Mouse (Mus musculus) neural tube, embryonic 14.5 days (tissue): ENCODE results near the gene St3gal3. TPM values are rescaled to one million over a fixed set of nuclear protein-coding genes. Genes with fewer than 3 reads are reported as not detected.

ENCODE experiments used
- ATAC-seq: fragments of 200-750 bp; cut with Nextera tagmentation; 2 replicates; pipeline ENCODE4 v1.8.0; 2017; ENCODE audit warnings: low read depth, mild to moderate bottlenecking, moderate TSS enrichment, moderate library complexity
- H3K27ac ChIP-seq: fragments of 300-500 bp; sonication (generic); 2 replicates; pipeline ENCODE4 v1.5.1; 2014; ENCODE audit warnings: low read depth, mild to moderate bottlenecking, control low read depth, low read length, moderate library complexity, mixed read lengths
- H3K27me3 ChIP-seq: fragments of 300-500 bp; sonication (generic); 2 replicates; pipeline ENCODE4 v1.6.1; 2014; ENCODE audit warnings: low read length; ENCODE audit not compliant: control insufficient read depth, insufficient read depth
- H3K36me3 ChIP-seq: fragments of 300-500 bp; sonication (generic); 2 replicates; pipeline ENCODE4 v1.6.1; 2014; ENCODE audit warnings: low read length, mixed read lengths; ENCODE audit not compliant: control insufficient read depth, insufficient read depth
- H3K4me1 ChIP-seq: fragments of 300-500 bp; sonication (generic); 2 replicates; pipeline ENCODE4 v1.6.1; 2014; ENCODE audit warnings: low read length; ENCODE audit not compliant: control insufficient read depth, insufficient read depth
- H3K4me2 ChIP-seq: fragments of 300-500 bp; sonication (generic); 2 replicates; pipeline ENCODE4 v1.6.1; 2014; ENCODE audit warnings: mild to moderate bottlenecking, low read depth, low read length, control low read depth
- H3K4me3 ChIP-seq: fragments of 300-500 bp; sonication (generic); 2 replicates; pipeline ENCODE4 v1.5.1; 2014; ENCODE audit warnings: low read depth, low read length, control low read depth, mixed read lengths
- H3K9ac ChIP-seq: fragments of 300-500 bp; sonication (generic); replicated peaks from 2 replicates; pipeline ENCODE4 v1.6.1; 2014; ENCODE audit warnings: low read depth, mild to moderate bottlenecking, control low read depth, low read length, mixed read lengths
- H3K9me3 ChIP-seq: fragments of 300-500 bp; sonication (generic); 2 replicates; pipeline ENCODE4 v1.6.1; 2016; ENCODE audit warnings: low read length; ENCODE audit not compliant: control insufficient read depth
- WGBS: fragments of 180-500 bp; shearing (Covaris S2); extraction: QIAGEN DNeasy Blood & Tissue Kit; methylation state at CpG from one replicate; pipeline ENCODE4 v1.1.7; 2014; 5-methylcytosine and 5-hydroxymethylcytosine counted together
- polyA plus RNA-seq: library from polyadenylated mRNA; unstranded; fragments of >200 nt; fragmentation: Nextera tagmentation; extraction: Ambion mirVana; gene quantifications from 2 replicates; pipeline ENCODE4 v1.2.1, GENCODE M21; 2014

The St3gal3 gene
- polyA plus RNA-seq, 1 experiment from 2014 or later = 10.6 TPM

GRCm38 (mm10) chr4:118029892-118030291, 104.8 kb downstream of the St3gal3 start:
- Histone ChIP-seq H3K9ac (no peak overlapping the region), H3K4me1 (no peaks in the 10 kb centered on the region; the same call in 1 of the 2 replicates), H3K4me3 (no peak overlapping the region), H3K36me3 (no peaks in the 10 kb centered on the region), H3K27me3 (no peaks in the 10 kb centered on the region), H3K9me3 (no peaks in the 10 kb centered on the region), H3K27ac (no peak overlapping the region), H3K4me2 (no peak overlapping the region)
- ATAC-seq = no peak
- 23% methylated on average over 6 of the region's 6 CpGs for WGBS

- H3K4me1 ChIP-seq = no peaks in the 10 kb centered on the region; the same call in 1 of the 2 replicates
- no peaks in the 10 kb centered on the region for H3K9me3 ChIP-seq
- H3K4me3 ChIP-seq = no peak overlapping the region
- no peaks in the 10 kb centered on the region for H3K27me3 ChIP-seq
- whole genome bisulfite sequencing = 82% methylated on average over 9 of the region's 9 CpGs
- no peak overlapping the region for H3K27ac ChIP-seq
- no peaks in the 10 kb centered on the region for H3K36me3 ChIP-seq
- H3K9ac ChIP-seq = no peak overlapping the region
- H3K4me2 ChIP-seq = no peak overlapping the region
- ATAC-seq = no peak
Observed at GRCm38 (mm10) chr4:118028994-118029393, 105.7 kb downstream of the St3gal3 start.

DNA sequence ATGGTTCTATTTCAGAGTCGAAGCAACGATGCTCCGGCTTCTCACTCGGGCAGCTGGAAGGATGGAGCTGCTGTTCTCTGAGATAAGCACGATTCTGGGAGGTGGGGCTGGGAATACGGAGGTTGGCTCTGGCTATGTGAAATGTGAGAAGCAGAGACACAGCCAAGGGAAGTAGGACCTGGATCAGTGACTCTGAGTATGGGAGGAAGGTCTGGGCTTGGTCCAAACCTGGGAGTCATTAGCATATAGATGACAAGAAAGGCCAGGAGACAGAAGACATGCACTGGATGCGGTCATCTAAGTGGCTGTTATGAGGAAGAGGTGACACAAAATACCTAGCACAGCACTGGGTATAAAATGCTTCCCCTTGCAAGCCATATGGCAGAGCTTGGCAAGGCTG, 108.8 kb downstream of the St3gal3 start:
- Histone ChIP-seq H3K4me1 (no peaks in the 10 kb centered on the region; the same call in 1 of the 2 replicates), H3K27ac (no peak overlapping the region), H3K4me2 (no peak overlapping the region), H3K9ac (no peak overlapping the region), H3K4me3 (no peak overlapping the region), H3K36me3 (no peaks in the 10 kb centered on the region), H3K9me3 (no peaks in the 10 kb centered on the region), H3K27me3 (no peaks in the 10 kb centered on the region)
- no peak for ATAC-seq
- 85% methylated on average over 7 of the region's 7 CpGs for WGBS

GRCm38 (mm10) chr4:118025381-118025780, 109.3 kb downstream of the St3gal3 start:
- H3K27ac ChIP-seq = no peak overlapping the region
- no peak for ATAC-seq
- H3K27me3 ChIP-seq = no peaks in the 10 kb centered on the region
- no peaks in the 10 kb centered on the region for H3K36me3 ChIP-seq
- WGBS = 92% methylated on average over 7 of the region's 7 CpGs
- no peak overlapping the region for H3K4me2 ChIP-seq
- H3K9ac ChIP-seq = no peak overlapping the region
- no peak overlapping the region for H3K4me3 ChIP-seq
- no peaks in the 10 kb centered on the region for H3K9me3 ChIP-seq
- no peaks in the 10 kb centered on the region; the same call in 1 of the 2 replicates for H3K4me1 ChIP-seq

- ATAC-seq = no peak
- Histone ChIP-seq H3K4me1 (no peaks in the 10 kb centered on the region), H3K4me2 (no peak overlapping the region), H3K9ac (no peak overlapping the region), H3K27me3 (no peaks in the 10 kb centered on the region), H3K4me3 (no peak overlapping the region), H3K36me3 (no peaks in the 10 kb centered on the region), H3K27ac (no peak overlapping the region), H3K9me3 (no peaks in the 10 kb centered on the region)
- WGBS = 94% methylated on average over 3 of the region's 3 CpGs
Observed at GRCm38 (mm10) chr4:118022811-118023210, 111.9 kb downstream of the St3gal3 start.

DNA sequence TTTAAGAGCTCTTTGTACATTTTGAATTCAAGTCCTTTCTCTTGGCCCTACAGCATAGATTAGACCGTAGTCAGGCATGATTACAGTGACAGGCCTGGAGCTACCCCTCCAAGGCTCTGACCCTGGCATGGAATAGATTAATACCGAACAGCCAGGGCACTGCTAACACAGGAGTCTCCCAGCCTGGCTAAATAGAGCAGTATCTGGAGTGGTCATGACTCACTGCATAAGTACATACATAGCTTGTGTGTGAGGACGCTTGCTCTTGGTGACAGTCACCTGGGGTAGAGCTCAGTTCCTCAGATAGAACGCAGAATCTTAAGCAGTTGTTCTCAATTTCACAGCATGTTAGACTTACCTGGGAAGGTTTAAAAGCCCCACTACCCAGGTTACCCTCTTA, 112.3 kb downstream of the St3gal3 start:
- WGBS = 91% methylated on average over 4 of the region's 4 CpGs
- H3K4me3 ChIP-seq = no peak overlapping the region
- ATAC-seq = no peak
- no peaks in the 10 kb centered on the region for H3K27me3 ChIP-seq
- no peaks in the 10 kb centered on the region for H3K36me3 ChIP-seq
- no peak overlapping the region for H3K27ac ChIP-seq
- H3K9me3 ChIP-seq = no peaks in the 10 kb centered on the region
- no peak overlapping the region for H3K9ac ChIP-seq
- no peak overlapping the region for H3K4me2 ChIP-seq
- no peaks in the 10 kb centered on the region for H3K4me1 ChIP-seq

GRCm38 (mm10) chr4:118019640-118020039, 115.1 kb downstream of the St3gal3 start:
- no peaks in the 10 kb centered on the region for H3K27me3 ChIP-seq
- no peak for ATAC-seq

DNA sequence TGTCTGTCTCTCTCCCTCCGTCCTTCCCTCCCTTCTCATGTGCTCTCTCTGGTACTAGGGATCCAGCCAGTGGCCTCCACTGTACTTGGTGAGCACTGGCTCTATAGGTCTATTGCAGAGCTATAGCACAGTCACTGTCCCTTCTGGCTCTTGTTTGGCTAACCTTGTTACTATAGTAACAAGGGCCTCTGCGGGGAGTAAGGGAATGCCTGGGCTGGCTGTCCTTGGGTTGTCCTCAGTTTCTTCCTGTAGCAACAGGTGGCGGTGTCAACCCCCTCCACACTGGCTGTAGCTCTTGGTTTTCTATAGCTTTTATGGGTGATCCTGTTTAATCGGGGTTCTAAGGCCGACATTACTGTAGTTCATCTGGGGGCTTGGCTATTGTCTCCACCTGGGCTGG, 115.5 kb downstream of the St3gal3 start:
- ATAC-seq = no peak
- Histone ChIP-seq H3K9me3 (no peaks in the 10 kb centered on the region), H3K9ac (no peak overlapping the region), H3K4me2 (no peak overlapping the region), H3K4me3 (no peak overlapping the region), H3K27me3 (no peaks in the 10 kb centered on the region), H3K36me3 (no peaks in the 10 kb centered on the region), H3K4me1 (peaks cover 7% of the 10 kb centered on the region; the same call in 1 of the 2 replicates), H3K27ac (no peak overlapping the region)
- WGBS = 56% methylated on average over 5 of the region's 5 CpGs

More at GRCm38 (mm10) chr4:118019640-118020039, 115.1 kb downstream of the St3gal3 start:
- WGBS = 70% methylated on average over 8 of the region's 8 CpGs
- H3K9me3 ChIP-seq = no peaks in the 10 kb centered on the region
- no peak overlapping the region for H3K4me2 ChIP-seq
- H3K9ac ChIP-seq = no peak overlapping the region
- H3K4me1 ChIP-seq = peaks cover 7% of the 10 kb centered on the region; the same call in 1 of the 2 replicates
- no peaks in the 10 kb centered on the region for H3K36me3 ChIP-seq
- no peak overlapping the region for H3K4me3 ChIP-seq
- H3K27ac ChIP-seq = no peak overlapping the region

GRCm38 (mm10) chr4:118017021-118017805, 117.5 kb downstream of the St3gal3 start:
- no peak overlapping the region for H3K4me3 ChIP-seq
- WGBS = 44% methylated on average over 16 of the region's 16 CpGs
- no peak overlapping the region for H3K27ac ChIP-seq
- no peak; the same call in 1 of the 2 replicates for ATAC-seq
- H3K9ac ChIP-seq = no peak overlapping the region
- H3K4me1 ChIP-seq = peaks cover 7% of the 10 kb centered on the region; the same call in 1 of the 2 replicates
- no peaks in the 10 kb centered on the region for H3K36me3 ChIP-seq
- H3K4me2 ChIP-seq = no peak overlapping the region
- no peaks in the 10 kb centered on the region for H3K9me3 ChIP-seq
- H3K27me3 ChIP-seq = no peaks in the 10 kb centered on the region
